Mouse (Mus musculus) right cerebral cortex, postnatal 36 days (tissue): Measurements from ENCODE around the gene Timm9.
"Not testable (repeated sequence)": the region's sequence is repeated elsewhere in the genome, so short reads cannot be mapped to it uniquely, and the experiment has no call there.

Experiments
- DNase-seq, 2 experiments: peaks; one replicate each; pipeline ENCODE4 v3.0.0; 2022; ENCODE audit warnings: low spot score in 2 of 2, mixed read lengths in 1 of 2

The Timm9 gene

DNA sequence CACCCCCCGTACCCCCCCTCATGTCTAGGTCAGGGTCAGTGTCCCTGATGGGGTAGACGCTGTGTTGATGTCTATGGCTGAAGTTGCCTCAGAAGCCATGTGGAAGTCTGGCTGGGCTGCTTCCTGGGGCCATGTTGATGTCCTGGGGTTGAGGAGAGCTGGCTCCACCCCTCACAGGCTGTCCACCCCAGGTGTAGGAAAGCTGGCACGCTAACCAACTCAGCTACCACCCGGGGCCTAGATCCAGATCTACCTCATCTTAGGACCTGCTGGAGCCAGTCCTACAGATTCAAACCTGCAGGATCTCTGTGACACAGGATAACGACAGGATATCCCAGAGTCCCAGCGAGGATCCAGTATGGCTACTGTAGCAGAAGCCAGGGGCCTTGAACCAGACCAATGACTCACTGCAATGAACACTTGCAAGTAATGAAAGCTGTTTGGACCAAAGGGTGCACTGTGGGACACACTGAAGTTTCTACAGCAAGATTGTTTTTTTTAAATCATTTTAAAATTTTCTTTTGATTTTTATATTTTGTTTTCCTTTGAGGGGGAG lies 29.2 kb downstream of the Timm9 start:
- DNase-seq: no peak

- not testable (repeated sequence) for DNase-seq
Measured at GRCm38 (mm10) chr12:71104275-71104674, 32.2 kb downstream of the Timm9 start.

DNA sequence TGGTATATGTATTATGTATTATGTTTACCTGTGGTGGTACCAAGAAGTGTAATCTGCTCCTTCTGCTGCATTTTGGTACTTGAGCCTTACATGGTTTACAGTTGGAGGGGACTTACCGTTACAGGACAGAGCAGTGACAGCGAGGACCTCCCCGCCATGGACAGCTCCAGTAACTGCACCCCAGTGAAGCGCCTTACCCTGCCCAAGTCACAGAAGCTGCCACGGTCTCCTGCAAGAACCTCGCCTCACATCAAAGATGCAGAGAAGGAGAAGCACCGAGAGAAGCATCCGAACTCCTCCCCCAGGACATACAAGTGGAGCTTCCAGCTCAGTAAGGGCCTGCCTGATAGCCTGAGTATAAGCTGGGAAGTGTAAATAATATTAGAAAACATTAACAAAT lies 50.2 kb downstream of the Timm9 start:
- no peak for DNase-seq
